Mouse (Mus musculus) urinary bladder, adult 2 months (tissue): ENCODE results near the gene Gpank1. TPM values are rescaled to one million over a fixed set of nuclear protein-coding genes. Genes with fewer than 3 reads are reported as not detected.
"Not testable (repeated sequence)": the region's sequence is repeated elsewhere in the genome, so short reads cannot be mapped to it uniquely, and the experiment has no call there.

Experiments
- DNase-seq: peaks from one replicate; pipeline ENCODE4 v3.0.0; 2022; ENCODE audit warnings: low spot score
- polyA plus RNA-seq: library from polyadenylated mRNA; depleted of rRNA; stranded (reverse); fragments of >200 nt; gene quantifications from 2 replicates; pipeline ENCODE4 v1.2.3, GENCODE M21; 2012

Gene Gpank1
- polyA plus RNA-seq, 1 experiment: 19.3 TPM

- DNase-seq: no peak
Observed at GRCm38 (mm10) chr17:35100196-35100765, 21.0 kb upstream of the Gpank1 start.

GRCm38 (mm10) chr17:35101161-35101560, 20.1 kb upstream of the Gpank1 start:
- no peak for DNase-seq

GRCm38 (mm10) chr17:35102299-35102698, 19.0 kb upstream of the Gpank1 start:
- no peak for DNase-seq

GRCm38 (mm10) chr17:35103221-35103690, 18.0 kb upstream of the Gpank1 start:
- DNase-seq: no peak

GRCm38 (mm10) chr17:35104079-35104478, 17.2 kb upstream of the Gpank1 start:
- no peak for DNase-seq

- no peak for DNase-seq
Observed at GRCm38 (mm10) chr17:35104754-35105153, 16.5 kb upstream of the Gpank1 start.

- no peak for DNase-seq
Observed at GRCm38 (mm10) chr17:35105740-35106389, 15.4 kb upstream of the Gpank1 start.

GRCm38 (mm10) chr17:35106522-35106921, 14.7 kb upstream of the Gpank1 start:
- no peak for DNase-seq

- no peak for DNase-seq
Observed at GRCm38 (mm10) chr17:35108097-35108496, 13.2 kb upstream of the Gpank1 start, which contains the start of gene Ly6g5c. Gene Ly6g5c (plus strand): TSS chr17:35108279.

- no peak for DNase-seq
Observed at GRCm38 (mm10) chr17:35111774-35112173, 9.5 kb upstream of the Gpank1 start.

GRCm38 (mm10) chr17:35115046-35116019, 5.9 kb upstream of the Gpank1 start, which contains the start of gene Ly6g5b:
Gene Ly6g5b (minus strand): TSS chr17:35115428.
- no peak for DNase-seq

- DNase-seq: no peak
Observed at GRCm38 (mm10) chr17:35120745-35121142, 511 bp upstream of the Gpank1 start.

GRCm38 (mm10) chr17:35121871-35122303, 632 bp downstream of the Gpank1 start, which contains the start of gene Csnk2b:
Gene Csnk2b (minus strand): TSS chr17:35122053.
- no peak for DNase-seq

- not testable (repeated sequence) for DNase-seq
Observed at GRCm38 (mm10) chr17:35123287-35123686, 2.0 kb downstream of the Gpank1 start.

- not testable (repeated sequence) for DNase-seq
Observed at GRCm38 (mm10) chr17:35124261-35124896, 3.1 kb downstream of the Gpank1 start.

- no peak for DNase-seq
Observed at GRCm38 (mm10) chr17:35125081-35125480, 3.8 kb downstream of the Gpank1 start.

GRCm38 (mm10) chr17:35125578-35125977, 4.3 kb downstream of the Gpank1 start:
- DNase-seq: no peak

GRCm38 (mm10) chr17:35126206-35126611, 5.0 kb downstream of the Gpank1 start, which contains the start of gene D17H6S53E:
Gene D17H6S53E (plus strand): TSS chr17:35126373.
- DNase-seq: peak; percentile 75

GRCm38 (mm10) chr17:35127017-35127416, 5.8 kb downstream of the Gpank1 start:
- no peak for DNase-seq

GRCm38 (mm10) chr17:35128996-35129395, 7.7 kb downstream of the Gpank1 start:
- no peak for DNase-seq

- DNase-seq: no peak
Observed at GRCm38 (mm10) chr17:35131038-35131437, 9.8 kb downstream of the Gpank1 start.
